In the genomic region with DNA sequence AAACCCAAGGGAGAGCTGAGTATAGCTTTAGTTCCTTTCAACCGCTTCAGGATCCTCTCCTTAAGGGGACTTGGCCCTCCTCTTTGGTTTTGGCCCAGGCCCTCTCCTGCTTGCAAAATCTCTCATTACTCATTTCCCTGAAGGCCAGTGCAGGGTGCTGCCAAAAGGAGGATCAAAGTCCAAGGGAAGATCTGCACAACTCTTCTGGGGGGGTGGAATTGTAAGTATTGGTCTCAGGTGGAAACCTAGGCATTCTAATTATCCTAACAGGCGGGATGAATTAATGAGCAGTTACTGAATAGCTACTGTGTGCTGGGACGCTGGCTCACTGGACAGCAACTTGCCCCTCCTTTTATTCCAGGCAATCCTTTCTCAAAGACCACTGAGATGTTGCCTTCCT, we compare ENCODE assay signal across 14 mouse cellular contexts.
DNase-seq lines count a peak whose midpoint lies in the region; ATAC-seq lines count a peak whose summit lies in the region.
"Had no signal": no experiment of that assay in that cellular context is flagged by ENCODE, and none has a peak within 500 bp of the region (broad histone marks: within the 10 kb centered on the region; RNA-seq: fewer than 3 reads in every experiment).

No protein-coding gene starts in this region.

- no peaks in the 10 kb centered on the region for H3K27me3 ChIP-seq in hindbrain, embryonic 16.5 days (replicated peaks; ENCODE audit: control insufficient read depth, insufficient read depth, low read length)
- no peaks in the 10 kb centered on the region for H3K27me3 ChIP-seq in hindbrain, embryonic 14.5 days (ENCODE audit: control insufficient read depth, insufficient read depth, low read length)
- no peaks in the 10 kb centered on the region for H3K27me3 ChIP-seq in neural tube, embryonic 15.5 days (replicated peaks)
- H3K27me3 ChIP-seq in intestine, embryonic 16.5 days (replicated peaks; ENCODE audit: control insufficient read depth, insufficient read depth, low read length), result no peaks in the 10 kb centered on the region
- H3K27me3 ChIP-seq: intestine, embryonic 15.5 days; lung, embryonic 15.5 days had no signal

- no peak overlapping the region for H3K9ac ChIP-seq in hindbrain, embryonic 16.5 days (ENCODE audit: low read depth, low read length)
- H3K9ac ChIP-seq in hindbrain, embryonic 14.5 days, result no peak overlapping the region
- H3K9ac ChIP-seq in neural tube, embryonic 15.5 days (replicated peaks), result no peak overlapping the region
- H3K9ac ChIP-seq in intestine, embryonic 16.5 days (ENCODE audit: low read depth, low read length), result no peak overlapping the region
- H3K9ac ChIP-seq: intestine, embryonic 15.5 days; lung, embryonic 15.5 days had no signal

- no peak overlapping the region for H3K4me3 ChIP-seq in hindbrain, embryonic 16.5 days (ENCODE audit: low read length)
- no peak overlapping the region for H3K4me3 ChIP-seq in hindbrain, embryonic 14.5 days (replicated peaks; ENCODE audit: low read length)
- H3K4me3 ChIP-seq in neural tube, embryonic 15.5 days (replicated peaks), result no peak overlapping the region
- no peak overlapping the region for H3K4me3 ChIP-seq in intestine, embryonic 16.5 days (ENCODE audit: low read length)
- H3K4me3 ChIP-seq: intestine, embryonic 15.5 days; limb, embryonic 10.5 days; lung, embryonic 15.5 days had no signal

- no peak overlapping the region for H3K4me2 ChIP-seq in hindbrain, embryonic 16.5 days (ENCODE audit: low read length)
- H3K4me2 ChIP-seq in hindbrain, embryonic 14.5 days (replicated peaks), result no peak overlapping the region
- no peak overlapping the region for H3K4me2 ChIP-seq in neural tube, embryonic 15.5 days
- H3K4me2 ChIP-seq in intestine, embryonic 16.5 days (ENCODE audit: low read depth, low read length), result no peak overlapping the region
- H3K4me2 ChIP-seq: intestine, embryonic 15.5 days; lung, embryonic 15.5 days had no signal

- no peak for DNase-seq in hindbrain, embryonic 14.5 days (ENCODE audit: low spot score)
- peak; percentile 18 for DNase-seq in testis, postnatal 14 days (ENCODE audit: low spot score)
- no peak for DNase-seq in testis, postnatal 10 days (ENCODE audit: low spot score)
- DNase-seq in gastrocnemius, postnatal 25 days, result peak; percentile 62
- DNase-seq in skeletal muscle tissue, adult 2 months (ENCODE audit: low read depth, low spot score), result peak; percentile 59
- DNase-seq: cerebellum, adult 9-11 months; right cerebral cortex, postnatal 4 days; thymus, adult 18-20 months had no signal

- no peak overlapping the region for H3K27ac ChIP-seq in hindbrain, embryonic 16.5 days (ENCODE audit: low read depth, low read length)
- H3K27ac ChIP-seq in hindbrain, embryonic 14.5 days, result no peak overlapping the region
- H3K27ac ChIP-seq in neural tube, embryonic 15.5 days (replicated peaks), result no peak overlapping the region
- no peak overlapping the region for H3K27ac ChIP-seq in intestine, embryonic 16.5 days (ENCODE audit: low read length)
- H3K27ac ChIP-seq: limb, embryonic 10.5 days; lung, embryonic 15.5 days had no signal

- ATAC-seq in hindbrain, embryonic 16.5 days, result peak; percentile 22; the same call in 1 of the 2 replicates
- ATAC-seq in hindbrain, embryonic 14.5 days (ENCODE audit: low FRiP score), result no peak
- ATAC-seq in neural tube, embryonic 15.5 days (ENCODE audit: low FRiP score), result no peak
- no peak for ATAC-seq in intestine, embryonic 16.5 days
- ATAC-seq: intestine, embryonic 15.5 days had no signal

- H3K36me3 ChIP-seq in hindbrain, embryonic 16.5 days (ENCODE audit: control insufficient read depth, insufficient read depth, low read length), result no peaks in the 10 kb centered on the region
- no peaks in the 10 kb centered on the region for H3K36me3 ChIP-seq in hindbrain, embryonic 14.5 days (replicated peaks; ENCODE audit: control insufficient read depth, insufficient read depth)
- H3K36me3 ChIP-seq in neural tube, embryonic 15.5 days, result no peaks in the 10 kb centered on the region
- no peaks in the 10 kb centered on the region for H3K36me3 ChIP-seq in intestine, embryonic 16.5 days (ENCODE audit: control insufficient read depth, insufficient read depth, low read length)
- H3K36me3 ChIP-seq: intestine, embryonic 15.5 days; limb, embryonic 10.5 days; lung, embryonic 15.5 days had no signal

- H3K4me1 ChIP-seq in hindbrain, embryonic 16.5 days (ENCODE audit: control insufficient read depth, insufficient read depth, low read depth, low read length), result peaks cover 4% of the 10 kb centered on the region
- H3K4me1 ChIP-seq in hindbrain, embryonic 14.5 days (replicated peaks; ENCODE audit: control insufficient read depth, insufficient read depth, low read length), result no peaks in the 10 kb centered on the region
- H3K4me1 ChIP-seq in neural tube, embryonic 15.5 days, result no peaks in the 10 kb centered on the region; the same call in 1 of the 2 replicates
- H3K4me1 ChIP-seq in intestine, embryonic 16.5 days (ENCODE audit: control insufficient read depth, insufficient read depth, low read length), result peaks cover 8% of the 10 kb centered on the region; the same call in 1 of the 2 replicates

- 48% methylated on average over 3 of the region's 3 CpGs for WGBS in hindbrain, embryonic 16.5 days
- 40% methylated on average over 3 of the region's 3 CpGs for WGBS in hindbrain, embryonic 14.5 days
- 47% methylated on average over 3 of the region's 3 CpGs for WGBS in neural tube, embryonic 15.5 days
- 63% methylated on average over 3 of the region's 3 CpGs for WGBS in intestine, embryonic 16.5 days

- H3K9me3 ChIP-seq in hindbrain, embryonic 16.5 days (ENCODE audit: control insufficient read depth, low read length), result no peaks in the 10 kb centered on the region
- H3K9me3 ChIP-seq in hindbrain, embryonic 14.5 days (ENCODE audit: control insufficient read depth, low read length), result no peaks in the 10 kb centered on the region
- no peaks in the 10 kb centered on the region for H3K9me3 ChIP-seq in neural tube, embryonic 15.5 days (replicated peaks)
- no peaks in the 10 kb centered on the region for H3K9me3 ChIP-seq in intestine, embryonic 16.5 days (ENCODE audit: control insufficient read depth, low read length)
- H3K9me3 ChIP-seq: intestine, embryonic 15.5 days; limb, embryonic 10.5 days; lung, embryonic 15.5 days had no signal

Comparison
In these comparisons a context has a peak if more than half of its experiments do, and no peak if none do; other contexts are left out.
1. DNase-seq: peak in testis, postnatal 14 days (single experiment), gastrocnemius, postnatal 25 days (single experiment) and skeletal muscle tissue, adult 2 months (single experiment); none in hindbrain, embryonic 14.5 days (single experiment) and testis, postnatal 10 days (single experiment).